Mouse (Mus musculus) G1E (cell line): ENCODE measurements around the gene Psma6. TPM values are rescaled to one million over a fixed set of nuclear protein-coding genes. Genes with fewer than 3 reads are reported as not detected.

Source experiments
- ATAC-seq: 2 replicates; pipeline ENCODE4 v1.8.0; 2016; ENCODE audit warnings: mild to moderate bottlenecking; ENCODE audit not compliant: insufficient number of reproducible peaks, poor library complexity, low FRiP score, severe bottlenecking; ENCODE audit errors: extremely low read depth
- DNase-seq: peaks from one replicate; pipeline ENCODE4 v3.0.0; 2012; ENCODE audit warnings: low spot score
- H3K27me3 ChIP-seq: 2 replicates; pipeline ENCODE4 v1.6.1; 2012; ENCODE audit warnings: mild to moderate bottlenecking, low read length, inconsistent platforms; ENCODE audit not compliant: insufficient read depth
- H3K36me3 ChIP-seq: replicated peaks from 2 replicates; pipeline ENCODE3; 2012; ENCODE audit warnings: mild to moderate bottlenecking, inconsistent platforms
- H3K4me1 ChIP-seq: 2 replicates; pipeline ENCODE4 v1.6.1; 2012; ENCODE audit warnings: low read depth, low read length, inconsistent platforms, mixed read lengths; ENCODE audit not compliant: insufficient read depth
- H3K4me3 ChIP-seq: 2 replicates; pipeline ENCODE4 v1.5.1; 2012; ENCODE audit warnings: low read depth, mild to moderate bottlenecking, inconsistent platforms, low read length, moderate library complexity, mixed read lengths
- H3K9me3 ChIP-seq: replicated peaks from 2 replicates; pipeline ENCODE4 v1.6.1; 2012; ENCODE audit warnings: inconsistent platforms
- CTCF ChIP-seq: IDR thresholded peaks from 2 replicates; pipeline ENCODE4 v1.5.1; 2012; ENCODE audit warnings: low read depth, low read length, inconsistent platforms, mixed read lengths
- GATA1 ChIP-seq: IDR thresholded peaks from 2 replicates; pipeline ENCODE4 v1.6.1; 2012; ENCODE audit warnings: borderline replicate concordance, low read length, inconsistent platforms, mixed read lengths
- GATA2 ChIP-seq: IDR thresholded peaks from 2 replicates; pipeline ENCODE4 v1.6.1; 2012; ENCODE audit warnings: low read depth, low read length, inconsistent platforms, borderline replicate concordance
- POLR2AphosphoS5 ChIP-seq: IDR thresholded peaks from 2 replicates; pipeline ENCODE4 v1.6.1; 2012; ENCODE audit warnings: low read depth, low read length, inconsistent platforms; ENCODE audit not compliant: insufficient replicate concordance
- TAL1 ChIP-seq: conservative IDR thresholded peaks from 2 replicates; pipeline ENCODE4 v1.6.1; 2012; ENCODE audit warnings: low read depth, low read length, inconsistent platforms, mixed read lengths
- polyA plus RNA-seq: library from polyadenylated mRNA; stranded (reverse); fragments of >175 nt; gene quantifications from 2 replicates; pipeline ENCODE4 v1.2.3, GENCODE M21; 2012
- total RNA-seq, 2 experiments: library from RNA; stranded (forward) in 1 of 2; stranded (reverse) in 1 of 2; fragments of 200-1000 nt in 1 of 2; fragments of >200 nt in 1 of 2; fragmentation: Nextera tagmentation in 1 of 2; gene quantifications; 2 replicates each; pipeline ENCODE4 v1.2.3; 2014 to 2017

The Psma6 gene
- total and polyA plus RNA-seq, 3 experiments: 37.1 to 536 (median 191) TPM

DNA sequence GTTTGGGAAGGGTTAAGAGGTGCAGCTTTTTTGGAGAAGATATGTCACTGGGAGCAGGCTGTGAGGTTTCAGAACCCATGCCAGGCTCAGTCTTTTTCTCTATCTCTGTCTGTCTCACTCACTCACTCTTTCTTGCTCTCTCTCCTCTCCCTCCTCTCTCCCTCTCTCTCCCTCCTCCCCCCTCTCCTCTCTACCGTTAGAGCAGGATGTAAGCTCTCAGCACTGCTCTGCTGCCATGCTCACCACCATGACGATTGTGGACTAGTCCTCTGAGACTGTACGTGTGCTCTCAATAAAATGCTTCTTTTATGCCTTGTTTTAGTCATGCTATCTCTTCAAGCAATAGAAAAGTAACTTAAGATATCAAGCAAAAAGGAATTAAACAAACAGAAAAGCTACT, 38.0 kb downstream of the Psma6 start:
- DNase-seq (no peak), ATAC-seq (no peak)
- no peaks in the 10 kb centered on the region for H3K9me3 ChIP-seq
- H3K36me3 ChIP-seq: peaks cover 43% of the 10 kb centered on the region
- no peak for TF ChIP-seq CTCF
- H3K4me3 ChIP-seq: no peak overlapping the region
- H3K27me3 ChIP-seq: peaks cover 3% of the 10 kb centered on the region
- peaks cover 9% of the 10 kb centered on the region; the same call in 1 of the 2 replicates for H3K4me1 ChIP-seq

DNA sequence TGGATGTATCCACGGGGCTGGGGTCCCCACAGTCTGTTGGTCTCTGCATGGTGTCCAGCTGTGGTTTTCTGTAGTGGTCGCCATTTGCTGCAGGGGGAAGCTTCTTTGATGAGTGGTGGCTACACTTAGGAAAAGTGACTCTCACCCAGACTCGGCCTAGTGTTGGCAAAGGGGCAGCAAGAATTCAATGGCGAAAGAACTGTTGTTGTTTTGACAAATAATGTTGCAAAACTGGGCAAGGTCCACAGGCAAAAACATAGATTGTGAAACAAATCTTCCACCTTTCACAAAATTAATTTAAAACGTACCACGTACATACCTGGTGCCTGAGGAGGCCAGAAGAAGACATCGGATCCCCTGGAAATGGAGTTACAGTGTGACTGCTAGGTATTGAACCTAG, 42.3 kb downstream of the Psma6 start:
- H3K4me3 ChIP-seq: no peak overlapping the region
- TF ChIP-seq TAL1 (no peak), GATA1 (no peak), POLR2AphosphoS5 (no peak), GATA2 (no peak), CTCF (no peak)
- no peak for ATAC-seq
- no peak for DNase-seq
- H3K9me3 ChIP-seq: no peaks in the 10 kb centered on the region
- H3K36me3 ChIP-seq: peaks cover 8% of the 10 kb centered on the region
- H3K27me3 ChIP-seq: peaks cover 21% of the 10 kb centered on the region
- peaks cover 14% of the 10 kb centered on the region for H3K4me1 ChIP-seq

DNA sequence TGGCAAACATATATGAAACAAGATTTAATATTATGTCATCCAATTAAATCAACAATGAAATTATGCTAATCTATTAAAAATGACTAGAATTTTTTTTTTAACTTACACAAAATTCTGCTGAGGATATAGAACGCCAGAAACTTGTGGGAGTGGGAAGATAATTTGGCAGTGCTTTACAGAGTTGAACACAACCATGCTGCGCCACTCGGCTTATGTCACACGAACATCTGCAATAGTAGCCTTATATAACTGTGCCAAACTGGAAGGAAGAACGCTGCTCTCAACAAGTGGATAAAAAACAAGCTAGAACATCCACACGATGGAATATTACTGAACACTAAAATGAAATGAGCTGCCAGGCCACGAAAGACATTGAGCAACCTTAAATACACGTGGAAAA, 45.2 kb downstream of the Psma6 start:
- 0 out of 2 replicates have a peak, but pooled peaks cover 5% of the 10 kb centered on the region for H3K9me3 ChIP-seq

DNA sequence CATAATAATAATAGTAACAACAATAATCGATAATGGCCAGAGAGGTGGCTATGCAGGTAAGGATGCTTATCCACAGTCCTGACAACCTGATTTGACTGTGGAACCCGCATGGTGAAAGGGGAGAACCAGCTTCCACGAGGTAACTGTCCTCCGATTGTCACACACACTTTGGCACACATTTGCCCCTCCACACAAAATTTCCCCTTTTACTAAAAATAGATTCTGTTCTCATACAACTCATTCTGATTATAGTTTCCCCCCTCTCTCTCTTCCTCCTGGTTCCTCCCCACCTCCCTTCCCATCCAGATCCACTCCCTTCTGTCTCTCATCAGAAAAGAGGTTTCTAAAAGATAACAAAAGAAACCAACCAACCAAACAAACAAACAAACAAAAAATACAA, 45.9 kb downstream of the Psma6 start:
- peaks cover 20% of the 10 kb centered on the region for H3K4me1 ChIP-seq
- DNase-seq: no peak
- ATAC-seq: no peak

More for the DNA sequence above, 45.2 kb downstream of the Psma6 start:
- peaks cover 40% of the 10 kb centered on the region for H3K27me3 ChIP-seq
- no peaks in the 10 kb centered on the region for H3K36me3 ChIP-seq
- no peak for ATAC-seq
- TF ChIP-seq CTCF (no peak), POLR2AphosphoS5 (no peak), GATA2 (no peak), GATA1 (no peak), TAL1 (no peak)
- no peak for DNase-seq
- H3K4me3 ChIP-seq: no peak overlapping the region
- H3K4me1 ChIP-seq: peaks cover 20% of the 10 kb centered on the region

DNA sequence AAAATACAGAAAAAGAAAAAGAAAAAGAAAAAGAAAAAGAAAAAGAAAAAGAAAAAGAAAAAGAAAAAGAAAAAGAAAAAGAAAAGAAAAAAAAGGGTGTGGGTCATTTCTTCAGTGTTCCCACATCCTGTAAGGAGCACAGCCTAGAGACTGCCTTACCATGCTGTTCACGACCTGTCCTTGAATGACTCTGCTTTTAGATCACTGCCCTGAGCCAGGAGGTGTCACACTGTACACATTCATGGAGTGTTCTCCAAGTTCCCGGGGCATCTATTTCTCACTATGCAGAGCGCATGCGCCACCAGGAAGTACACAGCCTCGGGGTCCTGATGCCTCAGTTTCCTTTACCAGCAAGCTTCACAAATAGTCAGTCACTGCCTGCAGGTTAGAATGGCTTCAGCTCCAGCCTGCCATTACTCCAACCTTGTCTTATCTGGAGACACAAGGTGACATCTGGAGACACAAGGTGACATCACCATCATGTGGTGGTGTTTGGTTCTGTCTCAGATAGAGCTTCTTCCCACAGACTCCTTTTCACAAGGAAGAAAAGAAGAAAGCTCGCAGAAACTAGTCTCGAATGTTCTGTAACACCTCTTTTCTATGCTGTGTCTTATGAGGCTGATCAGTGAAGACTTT, 48.4 kb downstream of the Psma6 start:
- TF ChIP-seq GATA2: no peak
- TF ChIP-seq CTCF: no peak
- TF ChIP-seq GATA1: no peak
- no peak for TF ChIP-seq POLR2AphosphoS5
- no peak for TF ChIP-seq TAL1
- 0 out of 2 replicates have a peak, but pooled peaks cover 5% of the 10 kb centered on the region for H3K9me3 ChIP-seq
- H3K4me1 ChIP-seq: peaks cover 28% of the 10 kb centered on the region
- no peaks in the 10 kb centered on the region for H3K36me3 ChIP-seq
- DNase-seq: no peak
- no peak for ATAC-seq
- H3K27me3 ChIP-seq: peaks cover 61% of the 10 kb centered on the region
- H3K4me3 ChIP-seq: no peak overlapping the region

More for the DNA sequence above, 45.9 kb downstream of the Psma6 start:
- Histone ChIP-seq H3K9me3 (0 out of 2 replicates have a peak, but pooled peaks cover 5% of the 10 kb centered on the region), H3K36me3 (no peaks in the 10 kb centered on the region), H3K27me3 (peaks cover 43% of the 10 kb centered on the region), H3K4me3 (no peak overlapping the region)
- TF ChIP-seq GATA2: no peak
- TF ChIP-seq GATA1: no peak
- TF ChIP-seq CTCF: no peak
- TF ChIP-seq TAL1: no peak
- TF ChIP-seq POLR2AphosphoS5: no peak

DNA sequence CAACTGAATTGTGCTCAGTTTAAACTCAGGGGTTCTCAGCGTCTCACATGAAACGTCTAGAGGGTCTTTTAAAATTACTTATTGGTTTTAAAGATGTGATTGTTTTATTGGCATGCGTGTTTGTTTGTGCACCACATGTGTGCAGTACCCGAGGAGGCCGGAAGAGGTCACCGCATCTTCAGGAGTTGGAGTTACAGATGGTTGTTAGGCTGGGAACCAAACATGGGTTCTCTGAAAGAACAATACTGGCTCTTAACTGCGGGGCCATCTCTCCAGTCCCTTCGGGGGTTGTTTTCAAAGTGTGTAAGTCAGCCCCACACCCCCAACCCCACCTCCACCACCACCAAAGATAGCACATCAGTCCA, 48.9 kb downstream of the Psma6 start:
- DNase-seq (no peak), ATAC-seq (no peak)
- Histone ChIP-seq H3K4me1 (peaks cover 29% of the 10 kb centered on the region), H3K4me3 (no peak overlapping the region), H3K36me3 (no peaks in the 10 kb centered on the region), H3K27me3 (peaks cover 64% of the 10 kb centered on the region), H3K9me3 (0 out of 2 replicates have a peak, but pooled peaks cover 5% of the 10 kb centered on the region)
- no peak for TF ChIP-seq GATA2
- no peak for TF ChIP-seq GATA1
- no peak for TF ChIP-seq POLR2AphosphoS5
- no peak for TF ChIP-seq CTCF
- no peak for TF ChIP-seq TAL1

DNA sequence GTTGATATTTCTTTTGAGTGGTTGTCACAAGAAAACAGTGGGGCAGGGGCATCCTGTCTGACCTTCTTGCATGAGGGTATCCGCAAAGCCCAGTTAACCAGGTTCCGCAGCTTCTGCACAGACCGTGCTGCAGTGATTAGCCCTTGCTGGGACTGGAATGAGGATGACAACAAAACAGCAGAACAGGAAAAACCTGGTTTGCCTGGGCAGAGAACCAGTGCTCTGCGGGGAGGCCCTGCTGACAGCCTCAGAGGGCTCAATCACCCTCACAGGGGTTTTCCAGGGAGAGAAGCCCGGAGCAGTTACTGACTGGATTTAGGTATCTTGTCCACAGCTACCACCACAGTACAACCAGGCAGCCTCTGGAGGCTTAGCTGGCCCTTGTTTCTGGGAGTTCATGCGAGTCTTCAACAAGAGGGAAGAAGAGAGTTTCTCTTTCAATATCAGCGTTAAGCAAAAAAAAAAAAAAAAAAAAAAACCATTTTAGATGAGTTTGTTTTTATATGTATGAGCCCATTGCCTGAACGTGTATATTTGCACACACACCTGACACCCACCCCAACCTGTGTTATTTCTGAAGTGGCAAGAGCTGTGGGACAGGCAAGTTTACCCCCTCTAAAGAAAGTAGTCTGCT, 49.9 kb downstream of the Psma6 start:
- Histone ChIP-seq H3K4me3 (no peak overlapping the region), H3K9me3 (0 out of 2 replicates have a peak, but pooled peaks cover 5% of the 10 kb centered on the region), H3K4me1 (peaks cover 35% of the 10 kb centered on the region), H3K36me3 (no peaks in the 10 kb centered on the region), H3K27me3 (peaks cover 68% of the 10 kb centered on the region)
- TF ChIP-seq TAL1 (no peak), POLR2AphosphoS5 (no peak), GATA1 (no peak), GATA2 (no peak), CTCF (no peak)
- DNase-seq: no peak
- ATAC-seq: no peak
